In the genomic region with DNA sequence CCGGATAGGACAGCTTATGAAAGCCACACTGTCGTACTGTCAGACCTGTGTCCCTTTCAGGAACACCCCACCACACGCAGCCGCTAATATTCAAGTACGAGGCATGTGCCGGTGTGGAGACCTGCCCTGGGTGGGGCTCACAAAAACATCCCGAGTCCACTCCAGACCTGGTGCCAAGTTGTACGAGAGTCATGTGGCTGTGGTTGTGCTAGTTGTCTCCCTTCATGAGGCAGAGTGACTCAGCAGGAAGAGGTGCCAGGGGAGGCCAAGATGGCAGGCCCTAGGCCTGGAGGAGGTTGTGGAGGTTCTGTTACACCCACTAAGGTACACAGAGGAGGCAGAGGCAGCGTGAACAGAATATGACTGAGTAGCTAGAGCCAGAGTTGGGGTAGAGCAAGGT, we compare ENCODE assay signal across 25 mouse cellular contexts.
DNase-seq lines count a peak whose midpoint lies in the region; ATAC-seq and TF ChIP-seq lines count a peak whose summit lies in the region.
"Had no signal": no experiment of that assay in that cellular context is flagged by ENCODE, and none has a peak within 500 bp of the region (broad histone marks: within the 10 kb centered on the region; RNA-seq: fewer than 3 reads in every experiment).

No protein-coding gene starts in this region.

- H3K27me3 ChIP-seq in C2C12 (ENCODE audit: control insufficient read depth, insufficient read depth, insufficient read length) (no peaks in the 10 kb centered on the region), myocyte (ENCODE audit: control insufficient read depth, insufficient read depth, insufficient read length) (no peaks in the 10 kb centered on the region)
- H3K27me3 ChIP-seq: midbrain, embryonic 15.5 days; stomach, embryonic 15.5 days had no signal

- H3ac ChIP-seq in C2C12 (ENCODE audit: control insufficient read depth, insufficient read length, low read depth) (no peak overlapping the region), myocyte (ENCODE audit: control insufficient read depth, insufficient read length) (no peak overlapping the region)

- H3K36me3 ChIP-seq in C2C12 (ENCODE audit: control insufficient read depth, insufficient read depth) (no peaks in the 10 kb centered on the region), myocyte (ENCODE audit: control insufficient read depth, insufficient read depth) (no peaks in the 10 kb centered on the region)
- H3K36me3 ChIP-seq: embryonic facial prominence, embryonic 13.5 days; G1E; hindbrain, embryonic 13.5 days; midbrain, embryonic 15.5 days; stomach, embryonic 15.5 days had no signal

- peak; percentile 59 for ATAC-seq in common myeloid progenitor, adult 5-6 weeks (replicated peaks; ENCODE audit: low read depth, poor library complexity, severe bottlenecking)
- ATAC-seq: forebrain, embryonic 16.5 days; inflammation-experienced regulatory T-cells, adult 6 months; midbrain, embryonic 15.5 days had no signal

- intact Hi-C loops in left cerebral cortex, postnatal 14 days (cut with DNase I), result no loop called here

- H3K79me2 ChIP-seq in C2C12 (ENCODE audit: control insufficient read depth, insufficient read depth), result no peaks in the 10 kb centered on the region
- H3K79me2 ChIP-seq in myocyte (ENCODE audit: control insufficient read depth, insufficient read depth), result no peaks in the 10 kb centered on the region

- TF ChIP-seq CTCF in lung, adult 2 months (IDR thresholded peaks at IDR 0.05; ENCODE audit: insufficient read depth, low read length), result no peak
- no peak for TF ChIP-seq CTCF in C2C12 (IDR thresholded peaks at IDR 0.05; ENCODE audit: control insufficient read depth, insufficient read depth, insufficient read length)

- peak; percentile 28 to 59 for DNase-seq in lung, adult 18-20 months
- no peak for DNase-seq in lung, adult 2 months
- no peak for DNase-seq in spleen, postnatal 36 days (ENCODE audit: low spot score in 2 of 2)
- DNase-seq in left cerebral cortex, postnatal 14 days (ENCODE audit: low spot score in 2 of 2), result no peak
- DNase-seq: cerebellum, adult 9-10 months; heart, postnatal 10 days; kidney, adult 2 months; kidney, postnatal 14 days; layer of hippocampus, postnatal 36 days; left cerebral cortex, postnatal 4 days; liver; right cerebral cortex, postnatal 25 days; thymus, postnatal 14 days had no signal

- no peak for TF ChIP-seq POLR2A in lung, adult 2 months (IDR thresholded peaks at IDR 0.05; ENCODE audit: borderline replicate concordance, extremely low read depth, low read depth, low read length)
- TF ChIP-seq POLR2A in myocyte (IDR thresholded peaks at IDR 0.05; ENCODE audit: insufficient read length, low read depth), result no peak

- H3K79me3 ChIP-seq in C2C12 (ENCODE audit: low read depth), result no peaks in the 10 kb centered on the region

- 67% methylated on average over 9 of the region's 9 CpGs for whole genome bisulfite sequencing in lung, adult 2 months

- H3K4me2 ChIP-seq in myocyte (ENCODE audit: low read depth), result no peak overlapping the region
- H3K4me2 ChIP-seq: embryonic facial prominence, embryonic 13.5 days; heart, embryonic 11.5 days; hindbrain, embryonic 13.5 days; midbrain, embryonic 15.5 days; stomach, embryonic 15.5 days had no signal

- H3K4me1 ChIP-seq in lung, adult 2 months (ENCODE audit: control insufficient read depth, insufficient read depth, low read length), result no peaks in the 10 kb centered on the region
- H3K4me1 ChIP-seq: hindbrain, embryonic 13.5 days; stomach, embryonic 15.5 days had no signal

- no peak overlapping the region for H3K4me3 ChIP-seq in lung, adult 2 months (replicated peaks; ENCODE audit: extremely low read depth, low read depth, low read length)
- H3K4me3 ChIP-seq in C2C12 (ENCODE audit: insufficient read depth, poor library complexity, severe bottlenecking), result no peak overlapping the region
- H3K4me3 ChIP-seq in myocyte, result no peak overlapping the region
- H3K4me3 ChIP-seq: embryonic facial prominence, embryonic 13.5 days; hindbrain, embryonic 13.5 days; layer of hippocampus, adult 2 months; midbrain, embryonic 15.5 days; stomach, embryonic 15.5 days had no signal

TF ChIP-seq in C2C12, 6 proteins besides CTCF, POLR2A, EP300 and RAD21:
- peak; percentile 74 for TF ChIP-seq MAX (IDR thresholded peaks at IDR 0.05)
- no peak for TF ChIP-seq MYOG (IDR thresholded peaks at IDR 0.05; ENCODE audit: control insufficient read depth, extremely low read depth, insufficient read length)
- TF ChIP-seq USF1 (IDR thresholded peaks at IDR 0.05; ENCODE audit: low read depth), result peak; percentile 65

TF ChIP-seq in myocyte, 11 proteins besides CTCF, POLR2A, EP300 and RAD21:
- no peak for TF ChIP-seq E2F4 (IDR thresholded peaks at IDR 0.05; ENCODE audit: insufficient read depth)
- no peak for TF ChIP-seq CEBPB (IDR thresholded peaks at IDR 0.05; ENCODE audit: insufficient read depth, poor library complexity, severe bottlenecking)
- TF ChIP-seq MYOD1 (IDR thresholded peaks at IDR 0.05; ENCODE audit: control insufficient read depth in 1 of 3, insufficient read length in 2 of 3, low read depth in 2 of 3), result no peak
- TF ChIP-seq USF1 (IDR thresholded peaks at IDR 0.05; ENCODE audit: low read depth), result peak; percentile 32

Comparison
In these comparisons a context has a peak if more than half of its experiments do, and no peak if none do; other contexts are left out.
1. DNase-seq: peak in lung, adult 18-20 months (2 of 2); none in lung, adult 2 months (single experiment), spleen, postnatal 36 days (0 of 2) and left cerebral cortex, postnatal 14 days (0 of 2).